Mouse (Mus musculus): ENCODE measurements around the gene St6galnac5.

- no peak for TF ChIP-seq POLR2A (IDR thresholded peaks at IDR 0.05; ENCODE audit: extremely low read depth, insufficient read depth, low read length)
- TF ChIP-seq CTCF (IDR thresholded peaks at IDR 0.05; ENCODE audit: low read depth, low read length) = no peak
These were observed 140.8 kb downstream of the St6galnac5 start for GRCm38 (mm10) chr3:152841264-152841663.

Measured in liver, adult 2 months (tissue).